In the genomic region with DNA sequence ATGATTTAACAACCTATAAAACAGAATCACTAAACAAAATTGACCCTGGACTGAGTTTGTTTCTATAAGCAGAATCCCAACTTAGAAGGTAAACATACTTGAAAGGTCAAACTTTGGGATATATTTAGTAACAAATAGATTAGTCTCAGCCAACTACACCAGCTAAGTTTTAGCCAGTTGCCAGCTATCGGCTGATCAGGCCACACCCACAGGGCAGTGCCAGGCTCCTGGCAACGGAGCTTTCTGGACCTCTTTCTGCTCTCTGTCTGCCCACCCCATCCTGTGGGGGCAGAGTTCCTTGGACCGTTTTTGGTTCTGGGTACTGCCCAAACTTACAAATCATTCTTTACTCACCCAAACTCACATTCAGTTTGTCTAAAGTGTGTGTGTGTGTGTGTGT, we compare ENCODE assay signal across 16 mouse cellular contexts.
DNase-seq lines count a peak whose midpoint lies in the region; ATAC-seq and TF ChIP-seq lines count a peak whose summit lies in the region.
"Had no signal": no experiment of that assay in that cellular context is flagged by ENCODE, and none has a peak within 500 bp of the region (broad histone marks: within the 10 kb centered on the region; RNA-seq: fewer than 3 reads in every experiment).

No protein-coding gene starts in this region.

- TF ChIP-seq EP300 in lung, postnatal 0 days (IDR thresholded peaks at IDR 0.05): no peak

- peak; percentile 49 to 61 for DNase-seq in cerebellum, postnatal 10 days
- no peak for DNase-seq in cerebellum, adult 18-20 months
- DNase-seq in kidney, adult 11 months: peak; percentile 42
- no peak for DNase-seq in kidney, postnatal 10 days
- peak; percentile 51 for DNase-seq in lung, postnatal 10 days
- no peak for DNase-seq in lung, postnatal 0 days (ENCODE audit: low spot score)
- peak; percentile 55 for DNase-seq in heart, postnatal 4 days
- DNase-seq in embryonic facial prominence, embryonic 10.5 days (ENCODE audit: low spot score): no peak
- DNase-seq: cerebellum, adult 8-10 months; embryo, embryonic 11 days; forebrain, postnatal 0 days; gastrocnemius, postnatal 25 days; thymus, postnatal 4 days had no signal

- H3K4me1 ChIP-seq in lung, postnatal 0 days (ENCODE audit: insufficient read depth, low read depth, low read length): peaks cover 2% of the 10 kb centered on the region; the same call in 1 of the 2 replicates
- H3K4me1 ChIP-seq in embryonic facial prominence, embryonic 10.5 days: peaks cover 10% of the 10 kb centered on the region; the same call in 1 of the 2 replicates
- H3K4me1 ChIP-seq: megakaryocyte, embryonic 14.5 days had no signal

- H3K4me3 ChIP-seq in lung, postnatal 0 days (ENCODE audit: low read depth, low read length): no peak overlapping the region
- no peak overlapping the region for H3K4me3 ChIP-seq in embryonic facial prominence, embryonic 10.5 days
- H3K4me3 ChIP-seq: megakaryocyte, embryonic 14.5 days had no signal

- no peak for ATAC-seq in lung, postnatal 0 days
- ATAC-seq: forebrain, postnatal 0 days; intestine, postnatal 0 days had no signal

- H3K36me3 ChIP-seq in lung, postnatal 0 days (ENCODE audit: insufficient read depth, low read length): no peaks in the 10 kb centered on the region
- H3K36me3 ChIP-seq in embryonic facial prominence, embryonic 10.5 days (replicated peaks): no peaks in the 10 kb centered on the region

- no peak overlapping the region for H3K4me2 ChIP-seq in lung, postnatal 0 days (replicated peaks; ENCODE audit: low read depth, low read length)

- no peak; the same call in 1 of the 2 replicates for TF ChIP-seq CTCF in lung, postnatal 0 days (IDR thresholded peaks at IDR 0.05)

- H3K27me3 ChIP-seq in lung, postnatal 0 days (replicated peaks; ENCODE audit: insufficient read depth, low read length): no peaks in the 10 kb centered on the region
- H3K27me3 ChIP-seq in embryonic facial prominence, embryonic 10.5 days (replicated peaks; ENCODE audit: low read depth, poor library complexity, severe bottlenecking): no peaks in the 10 kb centered on the region

- H3K9ac ChIP-seq in lung, postnatal 0 days (replicated peaks; ENCODE audit: low read depth): no peak overlapping the region
- H3K9ac ChIP-seq: forebrain, postnatal 0 days; liver, embryonic 14.5 days had no signal

- no peak overlapping the region for H3K27ac ChIP-seq in lung, postnatal 0 days (ENCODE audit: low read length)
- no peak overlapping the region for H3K27ac ChIP-seq in embryonic facial prominence, embryonic 10.5 days (replicated peaks)
- H3K27ac ChIP-seq: liver, embryonic 14.5 days had no signal

- no peaks in the 10 kb centered on the region for H3K9me3 ChIP-seq in lung, postnatal 0 days (ENCODE audit: low read length)
- H3K9me3 ChIP-seq in embryonic facial prominence, embryonic 10.5 days: no peaks in the 10 kb centered on the region

- 32% methylated on average over 3 of the region's 3 CpGs for WGBS in lung, postnatal 0 days
- WGBS in embryonic facial prominence, embryonic 10.5 days: 73% methylated on average over 3 of the region's 3 CpGs

Comparison
In these comparisons a context has a peak if more than half of its experiments do, and no peak if none do; other contexts are left out.
1. DNase-seq: peak in cerebellum, postnatal 10 days (2 of 2), kidney, adult 11 months (single experiment), lung, postnatal 10 days (single experiment) and heart, postnatal 4 days (single experiment); none in cerebellum, adult 18-20 months (0 of 2), kidney, postnatal 10 days (single experiment), lung, postnatal 0 days (single experiment) and embryonic facial prominence, embryonic 10.5 days (single experiment).